Mouse (Mus musculus) brain, embryonic 14.5 days (tissue): ENCODE results near the gene Gjd3. TPM values are rescaled to one million over a fixed set of nuclear protein-coding genes. Genes with fewer than 3 reads are reported as not detected.

Experiments used
- DNase-seq: peaks from one replicate; pipeline ENCODE4 v3.0.0-alpha.2; 2011; ENCODE audit warnings: low read depth
- CTCF ChIP-seq: fragments of 200-500 bp; IDR thresholded peaks from 2 replicates; pipeline ENCODE4 v1.5.1; 2012; ENCODE audit warnings: inconsistent platforms, mild to moderate bottlenecking, moderate library complexity, borderline replicate concordance; ENCODE audit not compliant: insufficient read depth, insufficient read length; ENCODE audit errors: extremely low read depth
- POLR2A ChIP-seq: fragments of 200-500 bp; IDR thresholded peaks from 2 replicates; pipeline ENCODE4 v1.6.1; 2012; ENCODE audit warnings: mild to moderate bottlenecking, inconsistent platforms, borderline replicate concordance; ENCODE audit not compliant: poor library complexity, insufficient read depth, insufficient read length, severe bottlenecking; ENCODE audit errors: extremely low read depth
- polyA plus RNA-seq: library from polyadenylated mRNA; depleted of rRNA; stranded (reverse); fragments of >200 nt; gene quantifications from 2 replicates; pipeline ENCODE4 v1.2.3, GENCODE M21; 2012

Gene Gjd3
- polyA plus RNA-seq, 1 experiment, result 2.5 TPM

GRCm38 (mm10) chr11:98964616-98965415 lies 18.0 kb downstream of the Gjd3 start:
- no peak for DNase-seq
- TF ChIP-seq POLR2A, result no peak
- no peak for TF ChIP-seq CTCF

GRCm38 (mm10) chr11:98964201-98964615 lies 18.6 kb downstream of the Gjd3 start:
- DNase-seq, result no peak
- TF ChIP-seq POLR2A, result no peak
- TF ChIP-seq CTCF, result no peak

- TF ChIP-seq CTCF (no peak), POLR2A (no peak)
Observed at GRCm38 (mm10) chr11:98963191-98964021, 19.4 kb downstream of the Gjd3 start.

GRCm38 (mm10) chr11:98962421-98963095 lies 20.3 kb downstream of the Gjd3 start:
- no peak for TF ChIP-seq CTCF
- no peak for TF ChIP-seq POLR2A
- no peak for DNase-seq

More at GRCm38 (mm10) chr11:98963191-98964021, 19.4 kb downstream of the Gjd3 start:
- DNase-seq, result peak; percentile 92

GRCm38 (mm10) chr11:98961766-98962165 lies 21.1 kb downstream of the Gjd3 start:
- DNase-seq, result no peak
- no peak for TF ChIP-seq CTCF
- no peak for TF ChIP-seq POLR2A

GRCm38 (mm10) chr11:98961051-98961592 lies 21.7 kb downstream of the Gjd3 start:
- TF ChIP-seq CTCF (no peak), POLR2A (no peak)

GRCm38 (mm10) chr11:98960313-98960906 lies 22.4 kb downstream of the Gjd3 start:
- DNase-seq, result peak; percentile 71
- TF ChIP-seq CTCF, result no peak
- TF ChIP-seq POLR2A, result 0 out of 2 replicates have a peak, but pooled peaks have one; percentile 8

More at GRCm38 (mm10) chr11:98961051-98961592, 21.7 kb downstream of the Gjd3 start:
- no peak for DNase-seq

- TF ChIP-seq POLR2A, result peak; percentile 30; the same call in 1 of the 2 replicates
- no peak for TF ChIP-seq CTCF
- DNase-seq, result peak; percentile 80
Observed at GRCm38 (mm10) chr11:98959437-98960312, 23.1 kb downstream of the Gjd3 start.

GRCm38 (mm10) chr11:98956340-98956739 lies 26.5 kb downstream of the Gjd3 start:
- no peak for DNase-seq
- TF ChIP-seq POLR2A, result no peak
- TF ChIP-seq CTCF, result no peak
